Mouse (Mus musculus) thymus, adult 2 months (tissue): Measurements from ENCODE around the gene Cars.

ENCODE experiments used
- CTCF ChIP-seq: fragments of 200-500 bp; IDR thresholded peaks from 2 replicates; pipeline ENCODE4 v1.5.1; 2012; ENCODE audit warnings: mild to moderate bottlenecking, control low read depth, low read length, moderate library complexity, borderline replicate concordance; ENCODE audit not compliant: control insufficient read depth, poor library complexity, insufficient read depth; ENCODE audit errors: extremely low read depth
- POLR2A ChIP-seq: fragments of 200-500 bp; IDR thresholded peaks from 2 replicates; pipeline ENCODE4 v1.6.1; 2012; ENCODE audit warnings: mild to moderate bottlenecking, low read length, control low read depth, moderate library complexity; ENCODE audit not compliant: control insufficient read depth, poor library complexity, insufficient read depth; ENCODE audit errors: extremely low read depth

DNA sequence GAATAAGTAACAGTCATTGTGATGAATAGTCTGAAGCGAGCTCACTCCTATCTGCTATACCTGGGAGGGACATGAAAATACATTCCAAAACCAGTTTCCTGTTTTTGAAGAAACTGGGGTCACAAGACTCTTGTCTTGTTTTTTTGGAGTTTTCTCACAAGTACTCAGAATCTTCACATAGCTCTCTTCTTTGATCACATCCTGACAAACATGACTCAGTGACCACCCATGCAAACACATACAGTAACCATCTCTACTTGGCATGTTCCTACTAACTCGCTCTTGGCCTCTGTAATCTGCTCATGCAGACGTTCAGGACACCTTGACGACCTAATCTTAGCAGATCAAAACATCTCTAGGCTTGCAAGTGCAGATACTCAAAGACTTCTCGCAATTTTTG lies 25.3 kb upstream of the Cars start:
- TF ChIP-seq CTCF (no peak), POLR2A (no peak)
